Mouse (Mus musculus): ENCODE measurements at regions not wholly inside any gene's neighbourhood (a gene's known extent, or its start where the extent isn't known, plus 50 kb on each side); places are given as distances from the start of the nearest gene placed in this dataset.
A peak's percentile ranks its signal among the peaks of the same experiment; 100 is the strongest.

DNA sequence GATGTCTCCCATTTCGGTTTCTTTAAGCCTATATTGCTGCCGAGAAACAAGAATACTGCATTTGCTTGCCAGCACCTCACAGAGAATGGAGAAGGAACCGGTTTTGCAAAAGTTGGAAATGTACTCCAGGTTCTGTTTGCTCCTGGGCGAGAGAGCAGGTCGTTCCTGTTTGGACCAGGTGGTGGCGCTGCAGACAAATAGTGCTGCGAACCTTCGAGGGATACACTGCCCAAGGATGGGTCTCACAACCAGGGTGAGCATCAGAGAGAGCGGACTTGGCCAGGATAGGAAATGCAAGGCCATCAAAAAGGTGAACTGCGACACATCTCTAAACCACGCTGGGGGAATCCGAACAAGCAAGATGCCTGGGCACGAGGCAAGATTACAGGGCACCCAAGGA is 54.0 kb upstream of the Ets2 start:
- peak; percentile 86 for DNase-seq

DNA sequence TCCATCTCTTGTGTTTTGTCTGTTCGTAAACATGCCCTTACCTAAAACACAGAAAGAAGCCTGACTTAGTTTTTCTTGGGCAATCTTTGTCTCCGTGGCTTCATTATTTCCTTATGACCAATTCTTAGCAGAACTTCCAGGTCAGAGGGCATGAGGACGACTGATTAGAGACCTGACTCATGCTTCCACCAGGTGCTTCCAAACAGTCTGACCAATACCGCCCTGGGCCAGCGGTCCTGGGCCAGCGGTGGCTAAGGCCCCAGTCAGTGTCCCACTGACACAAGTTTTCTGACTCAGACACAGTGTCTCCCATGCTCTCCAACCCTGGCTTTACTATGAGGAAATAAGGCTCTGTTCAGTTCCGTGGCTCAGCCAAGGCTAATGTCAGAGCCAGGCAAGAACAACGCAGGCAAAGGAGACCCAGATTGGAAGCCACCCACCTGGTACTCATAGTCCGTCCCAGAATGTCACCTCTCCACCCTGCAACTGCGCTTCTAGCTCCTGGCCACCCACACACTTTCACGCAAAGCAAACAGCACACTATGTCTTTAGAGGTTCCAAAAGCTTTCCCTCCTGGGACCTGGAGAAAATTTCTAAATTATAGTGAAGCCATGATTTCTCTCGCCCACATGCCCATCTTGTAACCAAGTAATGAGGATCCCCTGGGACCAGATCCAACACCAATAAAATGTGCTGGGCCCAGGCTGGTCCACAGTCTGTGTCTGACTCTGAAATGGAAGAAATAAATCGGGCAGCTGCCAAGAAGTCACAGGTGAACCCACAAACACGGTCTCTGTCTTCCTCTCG is 56.6 kb upstream of the Erg start:
- no peak for DNase-seq

DNA sequence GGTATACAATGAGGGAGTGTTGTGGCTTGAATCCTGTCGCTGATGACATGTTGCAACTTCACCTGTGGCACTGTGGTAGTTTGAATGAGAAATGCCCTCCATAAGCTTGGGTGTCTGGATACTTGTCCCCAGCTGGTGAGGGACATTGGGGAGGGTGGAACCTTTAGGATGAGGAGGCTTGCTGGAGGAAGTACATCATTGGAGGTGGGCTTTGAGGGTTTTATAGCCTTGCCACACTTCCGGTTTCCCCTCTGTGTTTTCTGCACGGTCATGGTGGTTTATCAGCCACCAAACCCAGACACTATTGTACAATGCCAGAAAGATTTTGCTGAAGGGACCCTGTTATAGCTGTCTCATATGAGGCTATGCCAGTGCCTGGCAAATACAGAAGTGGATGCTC is 54.3 kb upstream of the Erg start:
- no peak for DNase-seq

DNA sequence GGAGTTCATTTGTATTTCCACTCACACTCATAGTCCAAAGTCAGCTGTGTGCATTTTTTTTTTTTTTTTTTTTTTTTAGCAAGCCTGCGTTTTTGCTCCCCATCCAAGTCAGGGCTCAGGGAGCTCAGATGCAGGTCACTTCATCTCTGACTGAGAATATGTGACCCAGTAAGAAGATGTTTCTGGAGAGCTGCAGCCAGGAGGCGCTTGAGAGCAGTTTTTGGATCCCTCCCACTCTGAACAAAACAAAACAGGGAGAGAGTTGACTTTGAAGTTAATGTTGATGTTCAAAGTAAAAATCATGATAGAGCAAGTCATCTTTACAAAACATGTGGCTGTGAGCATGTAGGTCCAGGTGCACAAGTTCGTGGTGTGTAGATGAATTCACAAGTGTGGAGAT is 53.3 kb upstream of the Erg start:
- no peak for DNase-seq

DNA sequence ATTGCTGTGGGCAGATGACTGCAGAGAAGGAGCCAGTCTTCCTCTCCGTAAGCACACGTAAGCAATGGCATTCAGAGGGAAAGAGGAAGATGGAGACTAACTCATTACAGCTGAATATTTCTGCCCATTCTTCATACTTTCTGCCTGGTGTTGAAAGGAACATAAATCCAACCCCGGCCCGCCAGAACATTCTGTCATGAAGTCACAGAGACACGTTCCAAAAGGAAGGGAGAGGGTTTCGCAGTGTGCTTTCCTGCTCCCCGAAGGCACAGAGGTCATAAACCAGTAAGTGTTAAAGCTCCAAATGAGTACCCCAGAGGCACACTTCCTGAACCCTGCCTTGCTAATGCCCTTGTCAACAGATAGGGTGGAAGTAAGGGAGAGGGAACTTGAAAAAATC is 51.5 kb upstream of the Erg start:
- no peak for DNase-seq

DNA sequence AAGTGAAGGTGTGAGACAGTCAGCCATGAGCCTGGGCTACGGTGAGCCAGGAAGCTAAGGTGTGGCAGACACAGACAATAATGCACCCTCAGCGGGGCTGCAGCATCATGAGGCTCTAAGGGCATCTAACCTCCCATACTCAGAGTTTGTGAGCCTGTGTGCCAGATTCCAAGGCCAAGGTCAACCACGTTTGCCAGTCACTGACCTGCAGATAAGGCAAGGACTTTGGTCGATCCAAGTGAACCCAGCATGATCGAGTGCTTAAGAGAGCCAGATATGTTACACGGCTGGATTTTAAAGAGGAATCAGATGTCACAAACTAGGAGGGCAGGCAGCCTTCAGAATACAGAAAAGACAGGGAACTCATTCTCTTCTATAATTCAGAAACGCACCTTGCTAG is 50.2 kb upstream of the Erg start:
- no peak for DNase-seq
